Mouse (Mus musculus): ENCODE results near the gene Zdhhc13. TPM values are rescaled to one million over a fixed set of nuclear protein-coding genes. Genes with fewer than 3 reads are reported as not detected.

Zdhhc13 gene
- polyA plus RNA-seq, 1 experiment from 2014 or later, result 37.0 TPM

GRCm38 (mm10) chr7:48830395-48830794 is 41.6 kb downstream of the Zdhhc13 start:
- H3K4me3 ChIP-seq (ENCODE audit: low read length), result no peak overlapping the region
- H3K27me3 ChIP-seq (replicated peaks; ENCODE audit: control insufficient read depth, insufficient read depth, low read length), result peaks cover 24% of the 10 kb centered on the region
- 61% methylated on average over 2 of the region's 2 CpGs for WGBS

GRCm38 (mm10) chr7:48832735-48833134 is 43.9 kb downstream of the Zdhhc13 start:
- H3K36me3 ChIP-seq (ENCODE audit: control insufficient read depth, insufficient read depth, low read length), result 0 out of 2 replicates have a peak, but pooled peaks cover 3% of the 10 kb centered on the region
- peaks cover 29% of the 10 kb centered on the region for H3K27me3 ChIP-seq (replicated peaks; ENCODE audit: control insufficient read depth, insufficient read depth, low read length)
- no peak overlapping the region for H3K4me3 ChIP-seq (ENCODE audit: low read length)
- ATAC-seq, result no peak
- H3K9ac ChIP-seq (ENCODE audit: low read depth, low read length), result no peak overlapping the region
- no peak overlapping the region for H3K27ac ChIP-seq (ENCODE audit: low read depth, low read length)
- H3K4me1 ChIP-seq (ENCODE audit: control insufficient read depth, insufficient read depth, low read depth, low read length), result peaks cover 10% of the 10 kb centered on the region
- H3K4me2 ChIP-seq (ENCODE audit: low read length), result no peak overlapping the region
- H3K9me3 ChIP-seq (ENCODE audit: control insufficient read depth, low read length), result no peaks in the 10 kb centered on the region
- 96% methylated on average over 1 of the region's 1 CpGs for WGBS

More at GRCm38 (mm10) chr7:48830395-48830794, 41.6 kb downstream of the Zdhhc13 start:
- Histone ChIP-seq H3K27ac (ENCODE audit: low read depth, low read length) (no peak overlapping the region), H3K4me2 (ENCODE audit: low read length) (no peak overlapping the region), H3K36me3 (ENCODE audit: control insufficient read depth, insufficient read depth, low read length) (peaks cover 8% of the 10 kb centered on the region; the same call in 1 of the 2 replicates), H3K9me3 (ENCODE audit: control insufficient read depth, low read length) (no peaks in the 10 kb centered on the region), H3K9ac (ENCODE audit: low read depth, low read length) (no peak overlapping the region), H3K4me1 (ENCODE audit: control insufficient read depth, insufficient read depth, low read depth, low read length) (peaks cover 7% of the 10 kb centered on the region)
- ATAC-seq, result no peak

GRCm38 (mm10) chr7:48834371-48834970 is 45.7 kb downstream of the Zdhhc13 start:
- no peak overlapping the region for H3K4me3 ChIP-seq (ENCODE audit: low read length)
- no peak overlapping the region for H3K4me2 ChIP-seq (ENCODE audit: low read length)
- H3K9me3 ChIP-seq (ENCODE audit: control insufficient read depth, low read length), result no peaks in the 10 kb centered on the region
- ATAC-seq, result peak; percentile 70
- H3K36me3 ChIP-seq (ENCODE audit: control insufficient read depth, insufficient read depth, low read length), result no peaks in the 10 kb centered on the region
- peaks cover 10% of the 10 kb centered on the region for H3K4me1 ChIP-seq (ENCODE audit: control insufficient read depth, insufficient read depth, low read depth, low read length)
- H3K27me3 ChIP-seq (replicated peaks; ENCODE audit: control insufficient read depth, insufficient read depth, low read length), result peaks cover 32% of the 10 kb centered on the region
- WGBS, result 28% methylated on average over 4 of the region's 4 CpGs
- H3K27ac ChIP-seq (ENCODE audit: low read depth, low read length), result no peak overlapping the region
- no peak overlapping the region for H3K9ac ChIP-seq (ENCODE audit: low read depth, low read length)

GRCm38 (mm10) chr7:48834989-48835626 is 46.3 kb downstream of the Zdhhc13 start:
- Histone ChIP-seq H3K4me3 (ENCODE audit: low read length) (no peak overlapping the region), H3K4me2 (ENCODE audit: low read length) (no peak overlapping the region), H3K27me3 (replicated peaks; ENCODE audit: control insufficient read depth, insufficient read depth, low read length) (peaks cover 35% of the 10 kb centered on the region), H3K4me1 (ENCODE audit: control insufficient read depth, insufficient read depth, low read depth, low read length) (peaks cover 10% of the 10 kb centered on the region), H3K9ac (ENCODE audit: low read depth, low read length) (no peak overlapping the region), H3K36me3 (ENCODE audit: control insufficient read depth, insufficient read depth, low read length) (no peaks in the 10 kb centered on the region), H3K9me3 (ENCODE audit: control insufficient read depth, low read length) (no peaks in the 10 kb centered on the region), H3K27ac (ENCODE audit: low read depth, low read length) (no peak overlapping the region)
- ATAC-seq, result peak; percentile 79
- 39% methylated on average over 12 of the region's 12 CpGs for WGBS

GRCm38 (mm10) chr7:48836949-48837348 is 48.1 kb downstream of the Zdhhc13 start:
- Histone ChIP-seq H3K9ac (ENCODE audit: low read depth, low read length) (no peak overlapping the region), H3K4me3 (ENCODE audit: low read length) (no peak overlapping the region), H3K36me3 (ENCODE audit: control insufficient read depth, insufficient read depth, low read length) (no peaks in the 10 kb centered on the region), H3K27me3 (replicated peaks; ENCODE audit: control insufficient read depth, insufficient read depth, low read length) (peaks cover 30% of the 10 kb centered on the region), H3K4me2 (ENCODE audit: low read length) (no peak overlapping the region), H3K27ac (ENCODE audit: low read depth, low read length) (no peak overlapping the region), H3K4me1 (ENCODE audit: control insufficient read depth, insufficient read depth, low read depth, low read length) (peaks cover 10% of the 10 kb centered on the region), H3K9me3 (ENCODE audit: control insufficient read depth, low read length) (no peaks in the 10 kb centered on the region)
- 74% methylated on average over 6 of the region's 6 CpGs for WGBS
- ATAC-seq, result no peak

GRCm38 (mm10) chr7:48838434-48838833 is 49.6 kb downstream of the Zdhhc13 start:
- peaks cover 20% of the 10 kb centered on the region for H3K27me3 ChIP-seq (replicated peaks; ENCODE audit: control insufficient read depth, insufficient read depth, low read length)
- no peak for ATAC-seq
- no peak overlapping the region for H3K9ac ChIP-seq (ENCODE audit: low read depth, low read length)
- no peak overlapping the region for H3K27ac ChIP-seq (ENCODE audit: low read depth, low read length)
- H3K4me2 ChIP-seq (ENCODE audit: low read length), result no peak overlapping the region
- H3K9me3 ChIP-seq (ENCODE audit: control insufficient read depth, low read length), result no peaks in the 10 kb centered on the region
- H3K4me1 ChIP-seq (ENCODE audit: control insufficient read depth, insufficient read depth, low read depth, low read length), result peaks cover 10% of the 10 kb centered on the region
- no peaks in the 10 kb centered on the region for H3K36me3 ChIP-seq (ENCODE audit: control insufficient read depth, insufficient read depth, low read length)
- H3K4me3 ChIP-seq (ENCODE audit: low read length), result no peak overlapping the region
- 74% methylated on average over 2 of the region's 2 CpGs for WGBS

GRCm38 (mm10) chr7:48840545-48840944 is 51.7 kb downstream of the Zdhhc13 start:
- WGBS, result 87% methylated on average over 2 of the region's 2 CpGs
- no peaks in the 10 kb centered on the region for H3K9me3 ChIP-seq (ENCODE audit: control insufficient read depth, low read length)
- H3K4me3 ChIP-seq (ENCODE audit: low read length), result no peak overlapping the region
- peaks cover 2% of the 10 kb centered on the region for H3K4me1 ChIP-seq (ENCODE audit: control insufficient read depth, insufficient read depth, low read depth, low read length)
- no peaks in the 10 kb centered on the region for H3K36me3 ChIP-seq (ENCODE audit: control insufficient read depth, insufficient read depth, low read length)
- H3K27me3 ChIP-seq (replicated peaks; ENCODE audit: control insufficient read depth, insufficient read depth, low read length), result peaks cover 16% of the 10 kb centered on the region
- H3K27ac ChIP-seq (ENCODE audit: low read depth, low read length), result no peak overlapping the region
- no peak for ATAC-seq
- H3K4me2 ChIP-seq (ENCODE audit: low read length), result no peak overlapping the region
- no peak overlapping the region for H3K9ac ChIP-seq (ENCODE audit: low read depth, low read length)

- H3K27me3 ChIP-seq (replicated peaks; ENCODE audit: control insufficient read depth, insufficient read depth, low read length), result peaks cover 16% of the 10 kb centered on the region
- H3K36me3 ChIP-seq (ENCODE audit: control insufficient read depth, insufficient read depth, low read length), result no peaks in the 10 kb centered on the region
- no peaks in the 10 kb centered on the region for H3K4me1 ChIP-seq (ENCODE audit: control insufficient read depth, insufficient read depth, low read depth, low read length)
- H3K4me3 ChIP-seq (ENCODE audit: low read length), result no peak overlapping the region
- no peak overlapping the region for H3K4me2 ChIP-seq (ENCODE audit: low read length)
- no peaks in the 10 kb centered on the region for H3K9me3 ChIP-seq (ENCODE audit: control insufficient read depth, low read length)
- 73% methylated on average over 4 of the region's 4 CpGs for WGBS
- no peak overlapping the region for H3K27ac ChIP-seq (ENCODE audit: low read depth, low read length)
- ATAC-seq, result no peak
- no peak overlapping the region for H3K9ac ChIP-seq (ENCODE audit: low read depth, low read length)
These were observed 52.7 kb downstream of the Zdhhc13 start for GRCm38 (mm10) chr7:48841538-48841937.

GRCm38 (mm10) chr7:48842353-48842752 is 53.5 kb downstream of the Zdhhc13 start:
- no peak overlapping the region for H3K27ac ChIP-seq (ENCODE audit: low read depth, low read length)
- no peak overlapping the region for H3K4me2 ChIP-seq (ENCODE audit: low read length)
- H3K9ac ChIP-seq (ENCODE audit: low read depth, low read length), result no peak overlapping the region
- no peak for ATAC-seq
- no peak overlapping the region for H3K4me3 ChIP-seq (ENCODE audit: low read length)
- H3K9me3 ChIP-seq (ENCODE audit: control insufficient read depth, low read length), result no peaks in the 10 kb centered on the region
- H3K36me3 ChIP-seq (ENCODE audit: control insufficient read depth, insufficient read depth, low read length), result no peaks in the 10 kb centered on the region
- H3K27me3 ChIP-seq (replicated peaks; ENCODE audit: control insufficient read depth, insufficient read depth, low read length), result peaks cover 13% of the 10 kb centered on the region
- no peaks in the 10 kb centered on the region for H3K4me1 ChIP-seq (ENCODE audit: control insufficient read depth, insufficient read depth, low read depth, low read length)
- 68% methylated on average over 3 of the region's 3 CpGs for WGBS

All from hindbrain, embryonic 16.5 days (tissue).